Mouse (Mus musculus) hindbrain, embryonic 13.5 days (tissue): ENCODE data around the gene Nmd3. TPM values are rescaled to one million over a fixed set of nuclear protein-coding genes. Genes with fewer than 3 reads are reported as not detected.

Source experiments
- ATAC-seq: fragments of 200-750 bp; cut with Nextera tagmentation; 2 replicates; pipeline ENCODE4 v1.8.0; 2017; ENCODE audit warnings: moderate TSS enrichment; ENCODE audit not compliant: low FRiP score
- H3K27ac ChIP-seq: fragments of 300-500 bp; sonication (generic); 2 replicates; pipeline ENCODE4 v1.5.1; 2015; ENCODE audit warnings: inconsistent platforms, mild to moderate bottlenecking, moderate library complexity
- H3K27me3 ChIP-seq: fragments of 300-500 bp; sonication (generic); 2 replicates; pipeline ENCODE4 v1.6.1; 2015; ENCODE audit warnings: mild to moderate bottlenecking, inconsistent platforms
- H3K36me3 ChIP-seq: fragments of 300-500 bp; sonication (generic); 2 replicates; pipeline ENCODE4 v1.6.1; 2015; ENCODE audit warnings: mild to moderate bottlenecking, inconsistent platforms
- H3K4me1 ChIP-seq: fragments of 300-500 bp; sonication (generic); replicated peaks from 2 replicates; pipeline ENCODE4 v1.6.1; 2015; ENCODE audit warnings: inconsistent platforms
- H3K4me2 ChIP-seq: fragments of 300-500 bp; sonication (generic); 2 replicates; pipeline ENCODE4 v1.6.1; 2015; ENCODE audit warnings: inconsistent platforms, mild to moderate bottlenecking, moderate library complexity
- H3K4me3 ChIP-seq: fragments of 300-500 bp; sonication (generic); 2 replicates; pipeline ENCODE4 v1.5.1; 2015; ENCODE audit warnings: mild to moderate bottlenecking, inconsistent platforms
- H3K9ac ChIP-seq: fragments of 300-500 bp; sonication (generic); 2 replicates; pipeline ENCODE4 v1.6.1; 2015; ENCODE audit warnings: mild to moderate bottlenecking, inconsistent platforms
- H3K9me3 ChIP-seq: fragments of 300-500 bp; sonication (generic); 2 replicates; pipeline ENCODE4 v1.6.1; 2016; ENCODE audit warnings: inconsistent platforms
- WGBS: fragments of 180-500 bp; shearing (Covaris S2); methylation state at CpG from one replicate; pipeline ENCODE4 v1.1.7; 2015; 5-methylcytosine and 5-hydroxymethylcytosine counted together
- polyA plus RNA-seq: library from polyadenylated mRNA; unstranded; fragments of >200 nt; fragmentation: Nextera tagmentation; extraction: Ambion mirVana; gene quantifications from 2 replicates; pipeline ENCODE4 v1.2.1, GENCODE M21; 2015

Nmd3 gene
- polyA plus RNA-seq, 1 experiment from 2014 or later: 109 TPM

DNA sequence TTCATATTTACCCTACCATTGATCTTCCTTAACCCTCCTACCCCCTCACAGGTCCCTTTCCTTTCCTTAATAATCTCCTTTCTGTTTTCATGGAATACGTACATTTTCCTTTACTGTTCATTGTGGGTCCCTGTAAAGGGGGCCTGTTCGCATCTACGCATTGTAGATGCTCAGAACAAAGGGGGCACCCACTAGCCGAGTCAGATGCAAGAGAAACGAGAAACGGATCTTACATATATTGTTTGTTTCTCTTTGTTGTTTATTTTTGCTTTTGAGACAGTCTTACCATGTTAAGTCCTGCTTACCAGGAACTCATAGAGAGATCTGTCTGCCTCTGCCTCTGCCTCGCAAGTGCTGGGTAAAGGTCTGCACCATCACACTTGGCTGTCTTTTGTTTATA is 1.4 kb downstream of the Nmd3 start:
- H3K27ac ChIP-seq: no peak overlapping the region
- WGBS: 14% methylated on average over 7 of the region's 7 CpGs

DNA sequence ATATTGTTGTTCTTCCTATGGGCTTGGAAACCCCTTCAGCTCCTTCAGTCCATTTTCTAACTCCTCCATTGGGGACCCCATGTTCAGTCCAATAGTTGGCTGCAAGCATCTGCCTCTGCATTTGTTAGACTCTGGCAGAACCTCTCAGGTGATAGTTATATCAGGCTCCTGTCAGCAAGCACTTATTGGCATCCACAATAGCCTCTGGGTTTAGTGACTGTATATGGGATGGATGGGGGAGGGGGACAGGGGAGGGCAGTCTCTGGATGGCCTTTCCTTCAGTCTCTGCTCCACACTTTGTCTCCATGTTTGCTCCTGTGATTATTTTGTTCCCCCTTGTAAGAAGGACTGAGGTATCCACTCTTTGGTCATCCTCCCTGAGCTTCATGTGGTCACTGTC is 9.1 kb downstream of the Nmd3 start:
- Histone ChIP-seq H3K9me3 (no peaks in the 10 kb centered on the region), H3K4me1 (0 out of 2 replicates have a peak, but pooled peaks cover 4% of the 10 kb centered on the region), H3K9ac (no peak overlapping the region), H3K27me3 (no peaks in the 10 kb centered on the region), H3K4me3 (no peak overlapping the region), H3K4me2 (no peak overlapping the region), H3K36me3 (peaks cover 45% of the 10 kb centered on the region), H3K27ac (no peak overlapping the region)
- no peak for ATAC-seq

More for the DNA sequence above, 1.4 kb downstream of the Nmd3 start:
- H3K4me3 ChIP-seq: peak overlapping the region; percentile 95
- ATAC-seq: no peak
- no peaks in the 10 kb centered on the region for H3K27me3 ChIP-seq
- peaks cover 4% of the 10 kb centered on the region; the same call in 1 of the 2 replicates for H3K36me3 ChIP-seq
- peaks cover 26% of the 10 kb centered on the region for H3K4me1 ChIP-seq
- H3K9ac ChIP-seq: peak overlapping the region; percentile 94
- no peaks in the 10 kb centered on the region for H3K9me3 ChIP-seq
- H3K4me2 ChIP-seq: peak overlapping the region; percentile 90

DNA sequence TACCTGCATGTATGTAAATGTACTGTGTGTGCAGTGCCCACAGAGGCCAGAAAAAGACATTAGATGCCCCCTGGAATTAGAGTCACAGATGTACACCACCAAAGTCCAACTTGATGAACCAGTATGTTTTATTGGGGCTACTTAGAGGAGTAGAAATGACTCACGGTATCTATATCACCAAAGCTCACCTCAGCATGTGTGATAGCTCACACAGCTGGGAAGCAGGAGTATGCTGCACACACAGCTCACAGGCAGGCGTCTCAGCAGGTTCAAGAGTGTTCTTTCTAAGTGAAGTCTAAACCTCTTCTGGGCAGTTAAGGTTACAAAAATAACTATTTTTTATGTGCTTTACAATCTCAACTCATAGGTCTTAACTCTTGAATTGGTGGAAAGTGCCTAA is 12.2 kb downstream of the Nmd3 start:
- H3K36me3 ChIP-seq: peaks cover 54% of the 10 kb centered on the region
- WGBS: 92% methylated on average over 2 of the region's 2 CpGs

DNA sequence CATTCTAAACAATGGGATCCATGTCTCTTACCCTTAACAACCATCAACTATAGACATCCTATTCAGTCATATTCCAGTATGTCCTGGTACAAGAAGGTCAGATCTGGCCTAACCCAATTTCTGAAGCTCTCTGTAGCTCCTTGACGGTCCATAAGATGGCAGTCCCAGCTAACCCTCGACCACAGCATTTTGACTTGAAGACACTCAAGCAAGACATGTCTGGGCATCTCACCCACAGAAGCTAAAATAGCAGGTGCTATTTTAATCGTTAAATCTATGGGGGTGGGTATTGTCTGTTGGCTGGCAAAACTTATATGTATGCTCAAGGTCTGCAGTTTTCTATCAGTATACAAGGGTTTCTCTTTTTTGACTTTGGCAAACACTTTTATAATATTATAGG is 33.4 kb downstream of the Nmd3 start:
- no peak for ATAC-seq
- Histone ChIP-seq H3K27me3 (no peaks in the 10 kb centered on the region), H3K36me3 (peaks cover 44% of the 10 kb centered on the region), H3K9ac (no peak overlapping the region), H3K27ac (no peak overlapping the region), H3K4me1 (no peaks in the 10 kb centered on the region), H3K4me3 (no peak overlapping the region), H3K4me2 (no peak overlapping the region), H3K9me3 (no peaks in the 10 kb centered on the region)
- 92% methylated on average over 3 of the region's 3 CpGs for WGBS

More for the DNA sequence above, 12.2 kb downstream of the Nmd3 start:
- H3K9ac ChIP-seq: no peak overlapping the region
- ATAC-seq: no peak
- H3K4me3 ChIP-seq: no peak overlapping the region
- no peaks in the 10 kb centered on the region for H3K4me1 ChIP-seq
- no peaks in the 10 kb centered on the region for H3K27me3 ChIP-seq
- H3K9me3 ChIP-seq: no peaks in the 10 kb centered on the region
- H3K4me2 ChIP-seq: no peak overlapping the region
- H3K27ac ChIP-seq: no peak overlapping the region

DNA sequence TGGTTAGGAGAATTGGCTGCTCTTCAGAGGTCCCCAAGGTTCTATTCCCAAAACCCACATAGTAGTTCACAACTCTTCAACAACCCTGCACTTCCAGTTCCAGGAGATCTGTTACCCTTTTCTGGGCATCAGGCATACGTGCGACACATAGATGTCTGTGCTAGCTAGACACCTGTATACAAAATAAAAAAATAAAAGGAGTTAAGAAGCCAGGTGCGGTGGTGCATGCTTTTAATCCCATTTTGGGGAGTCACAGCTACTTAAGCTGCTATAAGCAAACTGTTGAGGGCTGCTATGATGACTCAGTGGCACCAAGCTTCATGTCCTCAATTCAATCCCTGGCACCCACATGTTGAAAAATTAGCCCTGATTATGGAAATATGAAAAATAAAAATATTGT is 34.2 kb downstream of the Nmd3 start:
- Histone ChIP-seq H3K4me1 (no peaks in the 10 kb centered on the region), H3K9me3 (no peaks in the 10 kb centered on the region), H3K27me3 (no peaks in the 10 kb centered on the region), H3K36me3 (peaks cover 38% of the 10 kb centered on the region), H3K9ac (no peak overlapping the region), H3K4me3 (no peak overlapping the region), H3K4me2 (no peak overlapping the region), H3K27ac (no peak overlapping the region)
- WGBS: 93% methylated on average over 3 of the region's 3 CpGs
- no peak for ATAC-seq

DNA sequence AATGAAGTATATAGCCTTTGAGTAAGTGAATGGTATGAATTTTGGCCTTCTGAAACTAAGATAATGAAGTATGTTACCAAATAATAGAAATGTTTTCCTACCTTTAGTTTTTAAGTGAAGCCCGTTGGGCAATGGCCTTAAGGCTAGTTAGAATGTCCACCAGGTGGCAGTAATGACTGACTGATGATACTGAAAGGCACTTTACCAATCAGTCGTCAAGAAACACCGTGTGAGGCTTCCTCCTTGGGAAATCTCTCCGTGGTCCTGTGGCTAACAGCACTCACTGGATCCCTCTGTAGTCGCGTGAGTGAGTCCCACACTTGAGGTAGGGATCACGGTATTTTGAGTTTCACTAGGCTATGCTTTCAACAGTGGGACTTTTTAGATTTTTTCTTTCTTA is 34.7 kb downstream of the Nmd3 start:
- Histone ChIP-seq H3K9me3 (no peaks in the 10 kb centered on the region), H3K4me3 (no peak overlapping the region), H3K27me3 (no peaks in the 10 kb centered on the region), H3K4me1 (no peaks in the 10 kb centered on the region), H3K27ac (no peak overlapping the region), H3K4me2 (no peak overlapping the region), H3K9ac (no peak overlapping the region), H3K36me3 (peaks cover 38% of the 10 kb centered on the region)
- ATAC-seq: peak; percentile 74
- 38% methylated on average over 7 of the region's 7 CpGs for WGBS

DNA sequence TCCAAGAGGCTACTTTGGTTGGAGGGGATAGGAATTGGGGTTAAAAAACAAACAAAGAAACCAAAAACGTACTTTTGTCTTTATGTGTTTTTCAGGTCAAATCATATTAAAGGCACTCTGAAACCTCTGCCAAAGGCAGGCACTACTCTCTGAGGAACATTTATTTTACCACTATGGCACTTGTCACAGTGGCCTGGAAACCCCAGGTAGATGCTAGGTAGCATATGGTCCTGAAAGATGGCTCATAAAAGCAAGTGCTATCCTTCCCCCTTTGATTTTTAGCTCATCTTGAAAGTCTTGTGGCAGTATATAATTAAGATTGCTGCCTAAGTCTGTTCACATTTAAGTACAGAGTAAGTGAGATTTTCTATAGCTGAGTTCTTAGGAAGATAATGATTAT is 35.7 kb downstream of the Nmd3 start:
- Histone ChIP-seq H3K9ac (no peak overlapping the region), H3K27me3 (no peaks in the 10 kb centered on the region), H3K27ac (no peak overlapping the region), H3K36me3 (peaks cover 41% of the 10 kb centered on the region), H3K4me1 (no peaks in the 10 kb centered on the region), H3K4me2 (no peak overlapping the region), H3K4me3 (no peak overlapping the region), H3K9me3 (no peaks in the 10 kb centered on the region)
- ATAC-seq: no peak
- 94% methylated on average over 1 of the region's 1 CpGs for WGBS

DNA sequence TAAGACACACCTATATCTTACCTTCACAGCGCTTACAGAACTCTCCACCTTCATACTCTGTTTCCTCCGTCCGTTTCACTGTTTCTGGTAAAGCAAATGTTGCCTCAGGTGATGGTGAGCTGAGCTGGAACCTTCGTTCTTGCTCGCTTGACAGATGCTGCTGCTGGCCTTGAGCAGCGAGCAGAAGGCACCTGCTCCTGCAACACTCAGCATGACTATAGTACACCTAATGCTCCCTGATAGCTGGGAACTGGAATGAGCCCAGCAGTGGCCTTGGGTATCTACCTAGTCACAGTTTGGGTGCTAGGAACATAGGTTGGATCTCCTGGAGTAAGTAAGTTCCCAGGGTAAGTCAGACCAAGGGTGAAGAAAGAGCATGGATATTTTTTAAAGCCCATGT is 38.3 kb downstream of the Nmd3 start:
- ATAC-seq: no peak
- Histone ChIP-seq H3K27ac (no peak overlapping the region), H3K4me2 (no peak overlapping the region), H3K9me3 (no peaks in the 10 kb centered on the region), H3K9ac (no peak overlapping the region), H3K4me1 (no peaks in the 10 kb centered on the region), H3K27me3 (no peaks in the 10 kb centered on the region), H3K4me3 (no peak overlapping the region), H3K36me3 (peaks cover 34% of the 10 kb centered on the region)
- 94% methylated on average over 6 of the region's 6 CpGs for WGBS

DNA sequence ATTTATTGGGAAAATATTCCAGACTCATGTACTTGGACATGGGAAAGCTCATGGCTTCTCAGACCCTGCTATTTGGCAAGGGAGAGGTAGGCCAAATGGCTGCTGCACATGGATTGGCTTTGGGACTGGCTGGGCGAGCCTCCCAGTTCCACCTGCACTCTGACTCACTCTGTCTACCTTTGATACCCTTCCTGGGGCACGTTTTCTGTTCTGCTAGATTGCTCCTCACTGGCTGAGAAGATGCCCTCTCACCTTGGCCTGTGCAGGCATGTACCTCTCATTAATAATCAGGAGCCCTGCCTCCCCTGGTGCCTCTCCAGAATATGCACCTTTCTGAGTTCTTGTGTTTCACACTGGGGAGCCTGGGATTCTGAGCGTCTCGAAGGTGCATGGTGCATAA is 39.4 kb downstream of the Nmd3 start:
- Histone ChIP-seq H3K9ac (no peak overlapping the region), H3K4me1 (no peaks in the 10 kb centered on the region), H3K4me2 (no peak overlapping the region), H3K36me3 (peaks cover 42% of the 10 kb centered on the region), H3K27ac (no peak overlapping the region), H3K27me3 (no peaks in the 10 kb centered on the region), H3K9me3 (no peaks in the 10 kb centered on the region), H3K4me3 (no peak overlapping the region)
- 93% methylated on average over 4 of the region's 4 CpGs for WGBS
- ATAC-seq: no peak

DNA sequence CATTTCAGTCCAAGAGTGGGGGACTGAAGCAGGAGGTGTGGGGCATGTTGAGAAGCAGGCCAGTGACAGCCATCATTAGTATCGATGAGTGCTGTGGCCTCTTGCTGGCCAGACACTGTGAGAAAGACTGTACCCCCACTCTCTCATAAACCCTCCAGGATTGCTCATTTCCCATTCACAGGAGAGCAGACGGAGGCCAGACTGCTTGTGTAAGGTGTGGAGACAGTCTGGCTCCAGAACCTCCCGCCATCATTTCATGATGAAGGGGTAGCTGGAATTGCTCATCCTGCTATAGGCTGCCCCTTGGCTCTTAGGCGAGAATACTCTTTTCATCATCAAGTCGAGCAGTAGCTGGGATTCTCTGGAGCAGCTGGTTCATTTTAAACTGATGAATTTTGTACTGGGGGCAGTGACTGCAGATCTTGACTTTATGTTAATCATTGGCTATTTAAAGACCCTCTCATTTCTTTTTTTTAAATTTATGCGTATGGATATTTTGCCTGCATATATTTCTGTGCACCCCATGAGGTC is 41.1 kb downstream of the Nmd3 start:
- Histone ChIP-seq H3K9ac (no peak overlapping the region), H3K27ac (no peak overlapping the region), H3K27me3 (no peaks in the 10 kb centered on the region), H3K4me2 (no peak overlapping the region), H3K36me3 (peaks cover 52% of the 10 kb centered on the region), H3K4me1 (no peaks in the 10 kb centered on the region), H3K9me3 (no peaks in the 10 kb centered on the region), H3K4me3 (no peak overlapping the region)
- WGBS: 88% methylated on average over 6 of the region's 6 CpGs
- no peak for ATAC-seq

DNA sequence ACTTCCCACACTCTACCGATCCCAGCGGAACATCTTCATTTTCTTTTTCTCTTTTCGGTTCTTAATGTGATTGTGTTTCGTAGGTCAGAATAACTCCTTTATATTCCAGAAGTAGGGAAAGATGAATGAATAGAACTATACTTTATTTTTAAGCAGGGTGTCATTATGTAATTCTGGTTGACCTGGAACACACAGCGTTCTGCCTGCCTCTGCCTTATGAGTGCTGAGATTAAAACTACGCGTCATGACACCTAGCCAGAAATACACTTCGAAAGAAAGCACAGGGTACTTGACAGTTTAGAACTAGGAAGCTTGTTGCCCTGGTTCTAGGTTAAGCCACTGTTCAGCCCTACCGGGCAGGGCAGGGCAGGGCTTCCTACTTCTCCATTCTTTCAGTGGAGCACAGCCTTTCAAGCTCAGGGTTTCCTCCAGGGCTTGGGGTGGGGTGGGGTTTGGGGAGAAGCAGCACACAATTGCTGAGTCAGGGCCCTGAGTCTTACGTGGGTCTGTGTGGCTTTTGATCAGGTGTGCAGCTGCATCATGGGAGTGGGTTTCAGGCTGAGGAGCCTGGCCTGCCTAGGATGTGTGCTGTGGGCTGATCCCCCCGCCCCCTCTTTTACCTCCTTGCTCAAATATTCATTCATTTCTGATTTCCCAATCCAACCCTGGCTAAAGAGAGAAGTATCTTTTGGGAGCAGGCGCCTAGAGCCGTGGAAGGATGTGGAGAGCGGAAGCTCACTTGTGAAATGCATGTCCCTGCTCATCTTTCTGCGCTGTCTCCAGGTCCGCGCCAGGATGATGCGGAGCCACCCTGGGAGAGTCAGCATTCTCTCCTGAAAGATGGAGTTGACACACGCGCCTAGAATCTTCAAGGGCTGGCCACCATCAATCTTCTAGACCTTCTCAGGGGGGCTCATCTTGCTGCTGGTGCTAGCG is 42.1 kb downstream of the Nmd3 start:
- Histone ChIP-seq H3K27me3 (no peaks in the 10 kb centered on the region), H3K9me3 (no peaks in the 10 kb centered on the region), H3K4me3 (no peak overlapping the region), H3K36me3 (peaks cover 46% of the 10 kb centered on the region), H3K4me1 (no peaks in the 10 kb centered on the region), H3K4me2 (no peak overlapping the region), H3K27ac (no peak overlapping the region), H3K9ac (no peak overlapping the region)
- 91% methylated on average over 21 of the region's 21 CpGs for WGBS
- no peak for ATAC-seq

DNA sequence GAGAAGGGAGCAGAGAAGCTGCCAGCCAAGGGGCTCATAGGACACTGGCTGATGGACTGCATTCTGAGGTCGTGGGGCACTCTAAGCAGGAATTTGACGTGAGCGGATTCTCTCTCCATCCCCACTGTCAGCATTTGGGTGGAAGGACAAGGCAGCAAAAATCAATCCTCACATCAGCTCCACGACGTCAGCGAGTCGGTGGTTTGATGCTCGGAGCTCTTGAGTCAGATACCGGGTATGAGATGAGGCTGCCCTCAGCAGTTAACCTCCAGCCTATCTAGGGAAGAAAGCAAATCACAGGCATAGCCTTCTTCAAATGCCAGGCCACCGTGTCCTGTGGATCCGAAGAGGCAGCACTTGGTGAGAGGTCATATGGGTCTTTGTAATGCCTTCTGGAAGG is 43.4 kb downstream of the Nmd3 start:
- no peak for ATAC-seq
- no peak overlapping the region for H3K4me2 ChIP-seq
- H3K36me3 ChIP-seq: peaks cover 40% of the 10 kb centered on the region
- no peaks in the 10 kb centered on the region for H3K9me3 ChIP-seq
- H3K27me3 ChIP-seq: no peaks in the 10 kb centered on the region
- no peaks in the 10 kb centered on the region for H3K4me1 ChIP-seq
- H3K9ac ChIP-seq: no peak overlapping the region
- H3K4me3 ChIP-seq: no peak overlapping the region
- 93% methylated on average over 11 of the region's 11 CpGs for WGBS
- no peak overlapping the region for H3K27ac ChIP-seq

DNA sequence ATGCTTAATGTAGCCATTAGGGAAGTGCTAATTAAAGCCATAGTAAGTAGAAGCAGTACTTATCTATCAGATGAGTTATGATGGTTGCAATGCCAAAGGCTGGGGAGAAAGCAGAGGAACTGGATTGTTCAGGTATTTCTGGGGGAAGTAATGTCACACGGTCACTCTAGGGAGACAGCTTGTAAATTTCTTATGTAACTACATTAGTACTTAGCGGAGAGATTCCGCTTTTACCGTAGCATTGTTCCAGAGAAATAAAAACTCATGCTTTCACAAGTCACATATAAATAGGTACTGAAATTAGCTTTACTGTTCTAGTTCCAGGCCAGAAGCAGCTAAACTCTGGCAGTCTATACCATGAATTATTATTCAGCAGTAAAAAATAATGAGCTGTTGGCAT is 47.4 kb downstream of the Nmd3 start:
- no peak overlapping the region for H3K4me3 ChIP-seq
- peaks cover 30% of the 10 kb centered on the region for H3K36me3 ChIP-seq
- 95% methylated on average over 4 of the region's 4 CpGs for WGBS
- ATAC-seq: no peak
- H3K4me1 ChIP-seq: no peaks in the 10 kb centered on the region
- H3K9me3 ChIP-seq: no peaks in the 10 kb centered on the region
- no peak overlapping the region for H3K27ac ChIP-seq
- no peak overlapping the region for H3K9ac ChIP-seq
- H3K27me3 ChIP-seq: no peaks in the 10 kb centered on the region
- no peak overlapping the region for H3K4me2 ChIP-seq
